Mouse (Mus musculus) right cerebral cortex, postnatal 36 days (tissue): Measurements from ENCODE around the gene Zranb1.

Experiments used
- DNase-seq, 2 experiments: peaks; one replicate each; pipeline ENCODE4 v3.0.0; 2022; ENCODE audit warnings: low spot score in 2 of 2, mixed read lengths in 1 of 2

Gene Zranb1

GRCm38 (mm10) chr7:132930055-132930454 is 887 bp upstream of the Zranb1 start:
- no peak for DNase-seq

- peak; percentile 4 for DNase-seq
Observed at GRCm38 (mm10) chr7:132931560-132932351, 814 bp downstream of the Zranb1 start.

- no peak for DNase-seq
Observed at GRCm38 (mm10) chr7:132933331-132933730, 2.4 kb downstream of the Zranb1 start.

DNA sequence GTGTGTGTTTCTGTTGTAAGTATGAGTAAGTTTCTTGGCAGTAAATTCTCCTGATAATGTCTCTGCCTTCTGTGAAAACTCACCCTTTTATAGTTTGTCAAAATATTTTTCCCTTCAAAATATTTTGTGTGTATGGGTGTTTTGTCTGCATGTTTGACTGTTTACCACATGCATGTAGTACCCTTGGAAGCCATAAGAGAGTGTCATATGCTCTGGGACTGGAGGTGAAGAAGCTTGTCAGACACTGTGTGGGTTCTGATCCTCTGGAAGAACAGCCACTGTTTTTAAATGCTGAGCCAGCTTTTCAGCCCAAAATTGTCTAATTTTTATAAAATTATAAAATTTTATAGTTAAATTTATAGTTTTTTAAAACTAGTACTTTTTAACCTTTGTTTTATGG is 3.8 kb downstream of the Zranb1 start:
- DNase-seq, result no peak

- no peak for DNase-seq
Observed at GRCm38 (mm10) chr7:132939118-132939517, 8.2 kb downstream of the Zranb1 start.

GRCm38 (mm10) chr7:132940569-132940968 is 9.6 kb downstream of the Zranb1 start:
- no peak for DNase-seq

DNA sequence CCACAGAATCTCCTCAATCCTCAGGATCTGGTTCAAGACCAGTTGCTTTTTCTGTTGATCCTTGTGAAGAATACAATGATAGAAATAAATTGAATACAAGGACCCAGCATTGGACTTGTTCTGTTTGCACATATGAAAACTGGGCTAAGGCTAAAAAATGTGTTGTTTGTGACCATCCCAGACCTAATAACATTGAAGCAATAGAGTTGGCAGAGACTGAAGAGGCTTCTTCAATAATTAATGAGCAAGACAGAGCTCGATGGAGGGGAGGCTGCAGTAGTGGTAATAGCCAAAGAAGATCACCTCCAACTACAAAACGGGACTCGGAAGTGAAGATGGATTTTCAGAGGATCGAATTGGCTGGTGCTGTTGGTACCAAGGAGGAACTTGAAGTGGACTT is 19.0 kb downstream of the Zranb1 start:
- no peak for DNase-seq

DNA sequence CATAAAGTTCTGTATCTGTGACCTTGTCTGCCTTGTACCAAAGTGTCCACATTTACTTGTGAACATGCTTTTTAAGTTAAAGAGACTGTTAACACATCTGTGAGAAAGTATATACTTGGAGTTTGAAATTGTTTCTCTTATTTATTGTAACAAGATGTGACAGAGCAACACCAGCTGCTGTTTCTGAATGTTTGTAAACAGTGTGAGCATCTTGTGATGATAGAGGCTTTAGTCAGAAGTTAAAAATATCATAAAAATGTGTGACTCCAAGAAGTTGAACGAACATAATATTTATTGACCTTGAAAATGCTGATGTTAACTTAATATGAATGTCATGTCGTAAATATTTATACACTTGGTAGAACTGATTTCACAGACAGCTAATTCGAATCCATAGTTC is 19.7 kb downstream of the Zranb1 start:
- no peak for DNase-seq

- no peak for DNase-seq
Observed at GRCm38 (mm10) chr7:132964395-132964794, 33.5 kb downstream of the Zranb1 start.

- no peak for DNase-seq
Observed at GRCm38 (mm10) chr7:132965707-132966106, 34.8 kb downstream of the Zranb1 start.

- no peak for DNase-seq
Observed at GRCm38 (mm10) chr7:132972079-132972478, 41.1 kb downstream of the Zranb1 start.

- DNase-seq, result no peak
Observed at GRCm38 (mm10) chr7:132976079-132976478, 45.1 kb downstream of the Zranb1 start.

- no peak for DNase-seq
Observed at GRCm38 (mm10) chr7:132977981-132978380, 47.0 kb downstream of the Zranb1 start.

GRCm38 (mm10) chr7:132982639-132983038 is 51.7 kb downstream of the Zranb1 start:
- DNase-seq, result no peak

- no peak for DNase-seq
Observed at GRCm38 (mm10) chr7:132989839-132990238, 58.9 kb downstream of the Zranb1 start.

GRCm38 (mm10) chr7:132991240-132991900 is 60.4 kb downstream of the Zranb1 start:
- no peak for DNase-seq

GRCm38 (mm10) chr7:132992967-132993615 is 62.1 kb downstream of the Zranb1 start:
- no peak for DNase-seq

DNA sequence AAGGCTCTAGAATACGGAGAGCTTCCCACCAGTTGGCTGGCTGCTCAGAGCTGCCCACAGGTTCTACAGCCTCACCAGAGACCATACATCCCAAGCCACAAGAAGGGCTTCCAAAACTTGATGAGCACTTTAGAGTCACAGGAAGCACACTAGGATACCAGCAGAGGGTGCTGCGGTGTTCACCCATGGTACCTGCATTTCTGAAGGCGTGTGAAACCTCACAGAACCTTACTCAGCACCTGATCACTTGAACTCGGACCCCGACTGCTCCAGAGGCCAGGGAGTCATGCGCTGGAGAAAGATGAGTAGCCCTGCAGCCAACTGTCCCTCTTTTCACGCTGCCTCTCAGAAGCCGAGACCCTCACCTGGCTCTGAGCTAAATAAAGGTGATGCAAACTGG is 63.2 kb downstream of the Zranb1 start:
- no peak for DNase-seq

DNA sequence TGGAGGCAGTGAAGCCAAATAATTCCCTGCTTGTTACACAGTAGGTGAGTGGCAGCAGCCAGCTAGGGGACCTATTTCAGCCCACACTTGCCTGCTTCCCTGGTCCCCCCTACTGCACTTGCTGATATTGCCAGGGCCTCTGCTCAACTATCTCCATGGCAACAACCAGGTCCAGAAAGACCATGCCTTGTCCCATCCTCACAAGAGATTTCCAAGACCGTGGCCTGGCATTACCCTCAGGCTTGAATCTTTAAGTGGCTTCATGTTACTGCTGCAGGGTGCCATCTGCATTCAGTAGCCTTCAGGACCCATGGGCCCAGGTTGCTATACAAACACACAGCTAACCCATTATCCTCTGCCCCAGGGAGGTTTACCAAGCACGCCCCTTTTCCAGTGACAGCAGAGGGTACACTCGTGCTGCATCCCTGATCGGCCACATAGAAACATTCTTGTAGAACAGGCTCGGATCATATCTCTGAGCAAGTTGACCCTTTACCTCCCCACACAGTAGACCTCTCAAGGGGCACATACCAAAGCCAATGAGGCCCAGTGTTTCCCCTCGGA is 63.8 kb downstream of the Zranb1 start:
- DNase-seq, result no peak

- DNase-seq, result no peak
Observed at GRCm38 (mm10) chr7:132996391-132996790, 65.4 kb downstream of the Zranb1 start.

- DNase-seq, result no peak
Observed at GRCm38 (mm10) chr7:132998639-132999038, 67.7 kb downstream of the Zranb1 start.

- no peak for DNase-seq
Observed at GRCm38 (mm10) chr7:132999061-132999460, 68.1 kb downstream of the Zranb1 start.
